Mouse (Mus musculus) midbrain, embryonic 16.5 days (tissue): Measurements from ENCODE around the gene Arfrp1. TPM values are rescaled to one million over a fixed set of nuclear protein-coding genes. Genes with fewer than 3 reads are reported as not detected.

ENCODE experiments used
- ATAC-seq: fragments of 200-750 bp; cut with Nextera tagmentation; 2 replicates; pipeline ENCODE4 v1.8.0; 2017; ENCODE audit warnings: moderate TSS enrichment
- H3K27ac ChIP-seq: fragments of 300-500 bp; sonication (generic); 2 replicates; pipeline ENCODE4 v1.5.1; 2014; ENCODE audit warnings: mild to moderate bottlenecking, low read length, mixed read lengths
- H3K27me3 ChIP-seq: fragments of 300-500 bp; sonication (generic); 2 replicates; pipeline ENCODE4 v1.6.1; 2014; ENCODE audit warnings: low read depth, low read length, mixed read lengths; ENCODE audit not compliant: control insufficient read depth, insufficient read depth
- H3K36me3 ChIP-seq: fragments of 300-500 bp; sonication (generic); 2 replicates; pipeline ENCODE4 v1.6.1; 2014; ENCODE audit warnings: mild to moderate bottlenecking, low read length, moderate library complexity, mixed read lengths; ENCODE audit not compliant: control insufficient read depth, insufficient read depth
- H3K4me1 ChIP-seq: fragments of 300-500 bp; sonication (generic); 2 replicates; pipeline ENCODE4 v1.6.1; 2014; ENCODE audit warnings: mild to moderate bottlenecking, low read length, mixed read lengths; ENCODE audit not compliant: control insufficient read depth, insufficient read depth
- H3K4me2 ChIP-seq: fragments of 300-500 bp; sonication (generic); 2 replicates; pipeline ENCODE4 v1.6.1; 2014; ENCODE audit warnings: mild to moderate bottlenecking, low read length, mixed read lengths
- H3K4me3 ChIP-seq: fragments of 300-500 bp; sonication (generic); 2 replicates; pipeline ENCODE4 v1.5.1; 2014; ENCODE audit warnings: low read depth, mild to moderate bottlenecking, low read length, moderate library complexity, mixed read lengths
- H3K9ac ChIP-seq: fragments of 300-500 bp; sonication (generic); 2 replicates; pipeline ENCODE4 v1.6.1; 2014; ENCODE audit warnings: low read depth, low read length, mixed read lengths
- H3K9me3 ChIP-seq: fragments of 300-500 bp; sonication (generic); replicated peaks from 2 replicates; pipeline ENCODE4 v1.6.1; 2014; ENCODE audit warnings: mild to moderate bottlenecking, low read length, mixed read lengths; ENCODE audit not compliant: control insufficient read depth, poor library complexity, severe bottlenecking
- WGBS: fragments of 180-500 bp; shearing (Covaris S2); extraction: QIAGEN DNeasy Blood & Tissue Kit; methylation state at CpG from one replicate; pipeline ENCODE4 v1.1.7; 2014; 5-methylcytosine and 5-hydroxymethylcytosine counted together
- polyA plus RNA-seq: library from polyadenylated mRNA; unstranded; fragments of >200 nt; fragmentation: Nextera tagmentation; extraction: Ambion mirVana; gene quantifications from 2 replicates; pipeline ENCODE4 v1.2.1, GENCODE M21; 2015

The Arfrp1 gene
- polyA plus RNA-seq, 1 experiment from 2014 or later: 84.7 TPM

- Histone ChIP-seq H3K9ac (peak overlapping the region; percentile 65), H3K36me3 (peaks cover 13% of the 10 kb centered on the region), H3K4me1 (peaks cover 9% of the 10 kb centered on the region), H3K27ac (peak overlapping the region; percentile 77; the same call in 1 of the 2 replicates), H3K4me2 (peak overlapping the region; percentile 73), H3K9me3 (no peaks in the 10 kb centered on the region), H3K4me3 (peak overlapping the region; percentile 53), H3K27me3 (peaks cover 3% of the 10 kb centered on the region; the same call in 1 of the 2 replicates)
- WGBS: 13% methylated on average over 7 of the region's 7 CpGs
- ATAC-seq: no peak; the same call in 1 of the 2 replicates
Observed at GRCm38 (mm10) chr2:181320103-181320499, 45.1 kb downstream of the Arfrp1 start.

GRCm38 (mm10) chr2:181319248-181320102, 45.7 kb downstream of the Arfrp1 start, which contains the start of gene Rtel1:
Rtel1 (plus strand) TSS chr2:181319739.
- Histone ChIP-seq H3K27ac (peak within 1 kb of the TSS; percentile 77), H3K9me3 (no peaks in the 10 kb centered on the region), H3K4me1 (peaks cover 14% of the 10 kb centered on the region), H3K27me3 (peaks cover 3% of the 10 kb centered on the region; the same call in 1 of the 2 replicates), H3K9ac (peak within 1 kb of the TSS; percentile 65), H3K4me3 (peak within 1 kb of the TSS; percentile 53), H3K4me2 (peak within 1 kb of the TSS; percentile 73), H3K36me3 (peaks cover 13% of the 10 kb centered on the region)
- 5% methylated on average over 40 of the region's 40 CpGs for WGBS
- ATAC-seq: peak; percentile 91

- H3K36me3 ChIP-seq: no peaks in the 10 kb centered on the region
- H3K9ac ChIP-seq: peak within 1 kb of the TSS; percentile 91
- ATAC-seq: peak; percentile 90
- H3K4me2 ChIP-seq: peak within 1 kb of the TSS; percentile 96
- H3K9me3 ChIP-seq: no peaks in the 10 kb centered on the region
- H3K4me1 ChIP-seq: peaks cover 27% of the 10 kb centered on the region
- H3K27ac ChIP-seq: peak within 1 kb of the TSS; percentile 96
- peaks cover 3% of the 10 kb centered on the region; the same call in 1 of the 2 replicates for H3K27me3 ChIP-seq
- under 1% methylated on average over 20 of the region's 23 CpGs for WGBS
- peak within 1 kb of the TSS; percentile 74 for H3K4me3 ChIP-seq
Observed at GRCm38 (mm10) chr2:181314080-181314810, 51.0 kb downstream of the Arfrp1 start, which contains the start of gene Stmn3. Stmn3 (minus strand) TSS chr2:181314500.

GRCm38 (mm10) chr2:181313344-181314079, 51.7 kb downstream of the Arfrp1 start:
- Histone ChIP-seq H3K9ac (peak overlapping the region; percentile 91), H3K4me3 (peak overlapping the region; percentile 74), H3K4me1 (peaks cover 25% of the 10 kb centered on the region), H3K9me3 (no peaks in the 10 kb centered on the region), H3K27ac (peak overlapping the region; percentile 96), H3K36me3 (peaks cover 6% of the 10 kb centered on the region; the same call in 1 of the 2 replicates), H3K27me3 (peaks cover 3% of the 10 kb centered on the region; the same call in 1 of the 2 replicates), H3K4me2 (peak overlapping the region; percentile 96)
- ATAC-seq: peak; percentile 78
- under 1% methylated on average over 35 of the region's 35 CpGs for WGBS

GRCm38 (mm10) chr2:181313006-181313343, 52.2 kb downstream of the Arfrp1 start:
- Histone ChIP-seq H3K27ac (peak overlapping the region; percentile 96), H3K4me1 (peaks cover 25% of the 10 kb centered on the region), H3K4me2 (peak overlapping the region; percentile 96), H3K27me3 (peaks cover 3% of the 10 kb centered on the region; the same call in 1 of the 2 replicates), H3K9me3 (no peaks in the 10 kb centered on the region), H3K9ac (peak overlapping the region; percentile 91), H3K36me3 (peaks cover 10% of the 10 kb centered on the region), H3K4me3 (peak overlapping the region; percentile 74)
- WGBS: 17% methylated on average over 5 of the region's 5 CpGs
- ATAC-seq: no peak

- H3K27ac ChIP-seq: peak overlapping the region; percentile 96
- H3K36me3 ChIP-seq: peaks cover 16% of the 10 kb centered on the region
- H3K4me2 ChIP-seq: peak overlapping the region; percentile 96
- H3K4me3 ChIP-seq: peak overlapping the region; percentile 74
- H3K4me1 ChIP-seq: peaks cover 25% of the 10 kb centered on the region
- peaks cover 3% of the 10 kb centered on the region; the same call in 1 of the 2 replicates for H3K27me3 ChIP-seq
- H3K9me3 ChIP-seq: no peaks in the 10 kb centered on the region
- ATAC-seq: no peak
- peak overlapping the region; percentile 91 for H3K9ac ChIP-seq
- WGBS: 62% methylated on average over 3 of the region's 3 CpGs
Observed at GRCm38 (mm10) chr2:181312435-181312834, 52.8 kb downstream of the Arfrp1 start.

Other genes with a start within 250 kb of the Arfrp1 start
- 50.2 and 50.8 TPM in 2 replicates for gene Kcnq2, start 230.1 kb downstream of the Arfrp1 start, polyA plus RNA-seq
- 10.0 and 11.0 TPM in 2 replicates for gene Eef1a2, start 208.4 kb downstream of the Arfrp1 start, polyA plus RNA-seq
- gene Ppdpf, start 178.2 kb downstream of the Arfrp1 start, polyA plus RNA-seq: 407 and 408 TPM in 2 replicates
- not detected in 2 replicates for gene Ptk6, start 162.6 kb downstream of the Arfrp1 start, polyA plus RNA-seq
- gene Srms, start 152.2 kb downstream of the Arfrp1 start, polyA plus RNA-seq: 0.07 and 0.20 TPM in 2 replicates
- gene Fndc11, start 145.4 kb downstream of the Arfrp1 start, polyA plus RNA-seq: 0.41 and 0.42 TPM in 2 replicates
- gene Helz2, start 123.4 kb downstream of the Arfrp1 start, polyA plus RNA-seq: 0.32 and 0.44 TPM in 2 replicates
- gene Gmeb2, start 77.4 kb downstream of the Arfrp1 start, polyA plus RNA-seq: 16.3 and 17.6 TPM in 2 replicates
- 1,527 and 1,727 TPM in 2 replicates for gene Stmn3, start 50.9 kb downstream of the Arfrp1 start, polyA plus RNA-seq
- gene Rtel1, start 45.7 kb downstream of the Arfrp1 start, polyA plus RNA-seq: 38.8 and 48.8 TPM in 2 replicates
- gene Zgpat, start 476 bp downstream of the Arfrp1 start, polyA plus RNA-seq: 88.7 and 94.5 TPM in 2 replicates
- 61.4 and 65.9 TPM in 2 replicates for gene Lime1, start 14.7 kb upstream of the Arfrp1 start, polyA plus RNA-seq
- gene Zbtb46, start 94.0 kb upstream of the Arfrp1 start, polyA plus RNA-seq: 21.6 and 26.2 TPM in 2 replicates
- not detected in 2 replicates for gene Abhd16b, start 127.8 kb upstream of the Arfrp1 start, polyA plus RNA-seq
- 105 and 109 TPM in 2 replicates for gene Tpd52l2, start 131.7 kb upstream of the Arfrp1 start, polyA plus RNA-seq
- gene Dnajc5, start 155.1 kb upstream of the Arfrp1 start, polyA plus RNA-seq: 291 and 302 TPM in 2 replicates
- 71.2 and 76.0 TPM in 2 replicates for gene Uckl1, start 219.5 kb upstream of the Arfrp1 start, polyA plus RNA-seq
- gene Prpf6, start 226.5 kb upstream of the Arfrp1 start, polyA plus RNA-seq: 59.7 and 64.6 TPM in 2 replicates
- 70.0 and 78.0 TPM in 2 replicates for gene Zfp512b, start 227.4 kb upstream of the Arfrp1 start, polyA plus RNA-seq
- gene Samd10, start 233.8 kb upstream of the Arfrp1 start, polyA plus RNA-seq: 213 and 216 TPM in 2 replicates